Mouse (Mus musculus): ENCODE measurements around the gene Mcu.
A peak's percentile ranks its signal among the peaks of the same experiment; 100 is the strongest.

Mcu gene

GRCm38 (mm10) chr10:59569481-59569869, 47.0 kb downstream of the Mcu start:
- DNase-seq (ENCODE audit: low read depth) = no peak

- no peak for DNase-seq (ENCODE audit: low read depth)
These were observed 47.6 kb downstream of the Mcu start for GRCm38 (mm10) chr10:59568665-59569480.

GRCm38 (mm10) chr10:59566968-59567367, 49.5 kb downstream of the Mcu start:
- DNase-seq (ENCODE audit: low read depth) = no peak

- DNase-seq (ENCODE audit: low read depth) = no peak
These were observed 50.5 kb downstream of the Mcu start for GRCm38 (mm10) chr10:59565995-59566410.

- DNase-seq (ENCODE audit: low read depth) = peak; percentile 97
These were observed 51.9 kb downstream of the Mcu start for GRCm38 (mm10) chr10:59564551-59564950.

- peak; percentile 76 for DNase-seq (ENCODE audit: low read depth)
These were observed 54.0 kb downstream of the Mcu start for GRCm38 (mm10) chr10:59562511-59562910.

- no peak for DNase-seq (ENCODE audit: low read depth)
These were observed 56.4 kb downstream of the Mcu start for GRCm38 (mm10) chr10:59560126-59560525.

- no peak for DNase-seq (ENCODE audit: low read depth)
These were observed 57.9 kb downstream of the Mcu start for GRCm38 (mm10) chr10:59558602-59559001.

- no peak for DNase-seq (ENCODE audit: low read depth)
These were observed 58.3 kb downstream of the Mcu start for GRCm38 (mm10) chr10:59558164-59558563.

- no peak for DNase-seq (ENCODE audit: low read depth)
These were observed 60.0 kb downstream of the Mcu start for GRCm38 (mm10) chr10:59556541-59556940.

- no peak for DNase-seq (ENCODE audit: low read depth)
These were observed 62.2 kb downstream of the Mcu start for GRCm38 (mm10) chr10:59554243-59554642.

- no peak for DNase-seq (ENCODE audit: low read depth)
These were observed 64.0 kb downstream of the Mcu start for GRCm38 (mm10) chr10:59552456-59552855.

- DNase-seq (ENCODE audit: low read depth) = no peak
These were observed 67.6 kb downstream of the Mcu start for GRCm38 (mm10) chr10:59548768-59549333.

GRCm38 (mm10) chr10:59548211-59548610, 68.3 kb downstream of the Mcu start:
- DNase-seq (ENCODE audit: low read depth) = no peak

- DNase-seq (ENCODE audit: low read depth) = no peak
These were observed 69.1 kb downstream of the Mcu start for GRCm38 (mm10) chr10:59547426-59547825.

- no peak for DNase-seq (ENCODE audit: low read depth)
These were observed 71.3 kb downstream of the Mcu start for GRCm38 (mm10) chr10:59545169-59545568.

- peak; percentile 73 for DNase-seq (ENCODE audit: low read depth)
These were observed 73.1 kb downstream of the Mcu start for GRCm38 (mm10) chr10:59543351-59543750.

- DNase-seq (ENCODE audit: low read depth) = no peak
These were observed 75.0 kb downstream of the Mcu start for GRCm38 (mm10) chr10:59541466-59541865.

- no peak for DNase-seq (ENCODE audit: low read depth)
These were observed 75.9 kb downstream of the Mcu start for GRCm38 (mm10) chr10:59540596-59540995.

- no peak for DNase-seq (ENCODE audit: low read depth)
These were observed 76.4 kb downstream of the Mcu start for GRCm38 (mm10) chr10:59540081-59540480.

GRCm38 (mm10) chr10:59539533-59539875, 77.0 kb downstream of the Mcu start:
- DNase-seq (ENCODE audit: low read depth) = no peak

- DNase-seq (ENCODE audit: low read depth) = no peak
These were observed 77.5 kb downstream of the Mcu start for GRCm38 (mm10) chr10:59538767-59539532.

GRCm38 (mm10) chr10:59538063-59538462, 78.4 kb downstream of the Mcu start:
- DNase-seq (ENCODE audit: low read depth) = no peak

Measured in 416B (cell line).